Mouse (Mus musculus): ENCODE measurements around the gene Gsdma2. TPM values are rescaled to one million over a fixed set of nuclear protein-coding genes. Genes with fewer than 3 reads are reported as not detected.
"Not testable (repeated sequence)": the region's sequence is repeated elsewhere in the genome, so short reads cannot be mapped to it uniquely, and the experiment has no call there.

Gsdma2 gene
- polyA plus RNA-seq, 1 experiment from 2014 or later, result not detected

GRCm38 (mm10) chr11:98668984-98669383 is 22.4 kb downstream of the Gsdma2 start:
- Histone ChIP-seq H3K9ac (no peak overlapping the region), H3K36me3 (no peaks in the 10 kb centered on the region), H3K4me3 (replicated peaks) (no peak overlapping the region), H3K27ac (no peak overlapping the region), H3K4me2 (no peak overlapping the region), H3K27me3 (peaks cover 63% of the 10 kb centered on the region), H3K9me3 (replicated peaks) (no peaks in the 10 kb centered on the region), H3K4me1 (replicated peaks) (peaks cover 23% of the 10 kb centered on the region)
- DNase-seq (no peak), ATAC-seq (ENCODE audit: low read depth) (no peak)
- 34% methylated on average over 2 of the region's 2 CpGs for WGBS (ENCODE audit: insufficient replicate concordance)

- peaks cover 50% of the 10 kb centered on the region for H3K27me3 ChIP-seq
- no peak overlapping the region for H3K4me2 ChIP-seq
- DNase-seq (no peak), ATAC-seq (ENCODE audit: low read depth) (peak; percentile 48; the same call in 1 of the 2 replicates)
- H3K4me1 ChIP-seq (replicated peaks), result peaks cover 21% of the 10 kb centered on the region
- WGBS (ENCODE audit: insufficient replicate concordance), result 30% methylated on average over 3 of the region's 3 CpGs
- no peaks in the 10 kb centered on the region for H3K9me3 ChIP-seq (replicated peaks)
- H3K9ac ChIP-seq, result no peak overlapping the region
- H3K27ac ChIP-seq, result no peak overlapping the region
- H3K4me3 ChIP-seq (replicated peaks), result no peak overlapping the region
- no peaks in the 10 kb centered on the region for H3K36me3 ChIP-seq
Observed at GRCm38 (mm10) chr11:98671284-98671815, 24.8 kb downstream of the Gsdma2 start.

- no peak overlapping the region for H3K4me3 ChIP-seq (replicated peaks)
- H3K27ac ChIP-seq, result 0 out of 2 replicates have a peak overlapping the region, but pooled peaks have one; percentile 6
- no peak overlapping the region for H3K4me2 ChIP-seq
- peak overlapping the region; percentile 23; the same call in 1 of the 2 replicates for H3K9ac ChIP-seq
- H3K36me3 ChIP-seq, result no peaks in the 10 kb centered on the region
- ATAC-seq (ENCODE audit: low read depth) (peak; percentile 68), DNase-seq (peak; percentile 43)
- peaks cover 21% of the 10 kb centered on the region for H3K4me1 ChIP-seq (replicated peaks)
- H3K27me3 ChIP-seq, result peaks cover 45% of the 10 kb centered on the region
- WGBS (ENCODE audit: insufficient replicate concordance), result 28% methylated on average over 5 of the region's 5 CpGs
- no peaks in the 10 kb centered on the region for H3K9me3 ChIP-seq (replicated peaks)
Observed at GRCm38 (mm10) chr11:98671857-98672256, 25.3 kb downstream of the Gsdma2 start.

GRCm38 (mm10) chr11:98672482-98672881 is 25.9 kb downstream of the Gsdma2 start:
- ATAC-seq (ENCODE audit: low read depth), result no peak

GRCm38 (mm10) chr11:98673136-98673535 is 26.6 kb downstream of the Gsdma2 start:
- ATAC-seq (ENCODE audit: low read depth) (peak; percentile 54), DNase-seq (peak; percentile 58)
- Histone ChIP-seq H3K4me2 (peak overlapping the region; percentile 35; the same call in 1 of the 2 replicates), H3K4me1 (replicated peaks) (peaks cover 21% of the 10 kb centered on the region), H3K27me3 (peaks cover 33% of the 10 kb centered on the region)
- H3K9me3 ChIP-seq (replicated peaks); H3K4me3 ChIP-seq (replicated peaks); H3K36me3 ChIP-seq; H3K27ac ChIP-seq; H3K9ac ChIP-seq: not testable (repeated sequence)
- 2% methylated on average over 6 of the region's 7 CpGs for WGBS (ENCODE audit: insufficient replicate concordance)

More at GRCm38 (mm10) chr11:98672482-98672881, 25.9 kb downstream of the Gsdma2 start:
- Histone ChIP-seq H3K36me3 (no peaks in the 10 kb centered on the region), H3K27ac (0 out of 2 replicates have a peak overlapping the region, but pooled peaks have one; percentile 6), H3K4me2 (0 out of 2 replicates have a peak overlapping the region, but pooled peaks have one; percentile 35), H3K27me3 (peaks cover 39% of the 10 kb centered on the region), H3K9me3 (replicated peaks) (no peaks in the 10 kb centered on the region), H3K4me1 (replicated peaks) (peaks cover 21% of the 10 kb centered on the region), H3K4me3 (replicated peaks) (no peak overlapping the region), H3K9ac (peak overlapping the region; percentile 23; the same call in 1 of the 2 replicates)
- no peak for DNase-seq
- 32% methylated on average over 5 of the region's 5 CpGs for WGBS (ENCODE audit: insufficient replicate concordance)

GRCm38 (mm10) chr11:98675829-98676363 is 29.3 kb downstream of the Gsdma2 start:
- DNase-seq, result no peak
- no peaks in the 10 kb centered on the region for H3K9me3 ChIP-seq (replicated peaks)
- no peaks in the 10 kb centered on the region for H3K36me3 ChIP-seq
- ATAC-seq (ENCODE audit: low read depth), result no peak
- no peak overlapping the region for H3K4me3 ChIP-seq (replicated peaks)
- 29% methylated on average over 7 of the region's 7 CpGs for WGBS (ENCODE audit: insufficient replicate concordance)
- no peak overlapping the region for H3K27ac ChIP-seq
- H3K27me3 ChIP-seq, result peaks cover 9% of the 10 kb centered on the region
- no peak overlapping the region for H3K4me2 ChIP-seq
- peaks cover 21% of the 10 kb centered on the region for H3K4me1 ChIP-seq (replicated peaks)
- no peak overlapping the region for H3K9ac ChIP-seq

GRCm38 (mm10) chr11:98680023-98680422 is 33.5 kb downstream of the Gsdma2 start:
- no peaks in the 10 kb centered on the region for H3K9me3 ChIP-seq (replicated peaks)
- H3K27ac ChIP-seq, result no peak overlapping the region
- peaks cover 6% of the 10 kb centered on the region for H3K36me3 ChIP-seq
- no peak overlapping the region for H3K4me2 ChIP-seq
- WGBS (ENCODE audit: insufficient replicate concordance), result 70% methylated on average over 1 of the region's 1 CpGs
- H3K4me1 ChIP-seq (replicated peaks), result peaks cover 33% of the 10 kb centered on the region
- H3K9ac ChIP-seq, result no peak overlapping the region
- ATAC-seq (ENCODE audit: low read depth) (no peak), DNase-seq (no peak)
- no peak overlapping the region for H3K4me3 ChIP-seq (replicated peaks)
- no peaks in the 10 kb centered on the region for H3K27me3 ChIP-seq

GRCm38 (mm10) chr11:98680595-98680994 is 34.0 kb downstream of the Gsdma2 start:
- H3K4me3 ChIP-seq (replicated peaks); H3K4me2 ChIP-seq; H3K27me3 ChIP-seq; ATAC-seq (ENCODE audit: low read depth); DNase-seq; H3K9ac ChIP-seq; H3K9me3 ChIP-seq (replicated peaks); H3K27ac ChIP-seq: not testable (repeated sequence)
- peaks cover 11% of the 10 kb centered on the region for H3K36me3 ChIP-seq
- peaks cover 38% of the 10 kb centered on the region for H3K4me1 ChIP-seq (replicated peaks)
- WGBS (ENCODE audit: insufficient replicate concordance), result 75% methylated on average over 4 of the region's 4 CpGs

- Histone ChIP-seq H3K4me1 (replicated peaks) (peaks cover 38% of the 10 kb centered on the region), H3K27ac (no peak overlapping the region), H3K36me3 (peaks cover 17% of the 10 kb centered on the region), H3K9me3 (replicated peaks) (no peaks in the 10 kb centered on the region), H3K4me2 (peak overlapping the region; percentile 88; the same call in 1 of the 2 replicates), H3K4me3 (replicated peaks) (no peak overlapping the region), H3K9ac (0 out of 2 replicates have a peak overlapping the region, but pooled peaks have one; percentile 63), H3K27me3 (no peaks in the 10 kb centered on the region)
- ATAC-seq (ENCODE audit: low read depth), result no peak
- DNase-seq, result no peak
- 57% methylated on average over 4 of the region's 4 CpGs for WGBS (ENCODE audit: insufficient replicate concordance)
Observed at GRCm38 (mm10) chr11:98681186-98681585, 34.6 kb downstream of the Gsdma2 start.

- DNase-seq (peak; percentile 95), ATAC-seq (ENCODE audit: low read depth) (peak; percentile 90)
- Histone ChIP-seq H3K9me3 (replicated peaks) (no peaks in the 10 kb centered on the region), H3K9ac (peak within 1 kb of the TSS; percentile 98), H3K4me3 (replicated peaks) (peak within 1 kb of the TSS; percentile 92), H3K4me1 (replicated peaks) (peaks cover 38% of the 10 kb centered on the region), H3K27me3 (no peaks in the 10 kb centered on the region), H3K36me3 (peaks cover 26% of the 10 kb centered on the region), H3K27ac (peak within 1 kb of the TSS; percentile 84), H3K4me2 (peak within 1 kb of the TSS; percentile 88)
- 4% methylated on average over 45 of the region's 45 CpGs for WGBS (ENCODE audit: insufficient replicate concordance)
Observed at GRCm38 (mm10) chr11:98681786-98682745, 35.5 kb downstream of the Gsdma2 start, which contains the start of gene Psmd3. Gene Psmd3, plus strand, starts transcription at chr11:98682554.

GRCm38 (mm10) chr11:98682811-98683210 is 36.3 kb downstream of the Gsdma2 start:
- Histone ChIP-seq H3K4me3 (replicated peaks) (peak overlapping the region; percentile 92), H3K27me3 (no peaks in the 10 kb centered on the region), H3K4me1 (replicated peaks) (peaks cover 38% of the 10 kb centered on the region), H3K36me3 (peaks cover 33% of the 10 kb centered on the region), H3K27ac (peak overlapping the region; percentile 84), H3K4me2 (peak overlapping the region; percentile 88), H3K9ac (peak overlapping the region; percentile 98), H3K9me3 (replicated peaks) (no peaks in the 10 kb centered on the region)
- WGBS (ENCODE audit: insufficient replicate concordance), result under 1% methylated on average over 23 of the region's 23 CpGs
- ATAC-seq (ENCODE audit: low read depth), result peak; percentile 47
- no peak for DNase-seq
